Mouse (Mus musculus): Measurements from ENCODE around the gene Zbtb43. TPM values are rescaled to one million over a fixed set of nuclear protein-coding genes. Genes with fewer than 3 reads are reported as not detected.
A peak's percentile ranks its signal among the peaks of the same experiment; 100 is the strongest.

Gene Zbtb43
- polyA plus RNA-seq, 2 experiments = 13.6 to 19.0 TPM

DNA sequence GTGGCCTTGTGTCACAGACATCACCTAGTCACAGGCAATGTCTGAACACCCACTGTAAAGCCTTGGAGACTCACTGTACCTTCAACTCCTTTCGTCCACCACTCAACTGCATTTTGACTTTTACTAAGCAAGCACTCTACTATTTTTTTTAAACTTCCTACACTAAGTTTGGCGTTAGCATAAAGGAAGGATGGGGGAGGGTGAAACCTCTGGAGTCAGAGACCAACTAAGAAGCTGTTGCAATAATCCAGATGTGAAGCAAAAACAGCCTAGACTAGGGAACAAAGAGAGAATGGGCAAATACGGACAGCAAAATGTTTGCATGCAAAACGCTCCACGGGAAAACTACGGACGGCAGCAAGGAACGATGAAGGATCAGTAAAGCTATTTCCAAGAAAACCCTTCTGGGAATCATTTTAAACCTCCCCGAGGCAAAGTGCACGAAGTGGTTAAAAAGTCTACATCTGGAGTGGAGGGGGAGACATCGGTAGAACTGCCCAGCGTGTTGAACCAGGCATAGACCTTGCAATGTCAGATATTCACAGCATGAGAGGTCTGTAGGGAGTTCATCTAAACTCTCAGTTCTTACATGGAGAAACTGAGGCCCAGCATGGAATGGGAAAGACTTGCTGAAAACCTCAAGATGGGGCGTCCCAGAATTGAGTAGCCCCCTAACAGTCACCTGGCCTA, 38.1 kb downstream of the Zbtb43 start:
- Histone ChIP-seq H3K9me3 (ENCODE audit: control insufficient read depth, low read length) (no peaks in the 10 kb centered on the region), H3K36me3 (ENCODE audit: control insufficient read depth, insufficient read depth, low read length) (peaks cover 15% of the 10 kb centered on the region), H3K27me3 (ENCODE audit: control insufficient read depth, insufficient read depth, low read length) (no peaks in the 10 kb centered on the region), H3K27ac (replicated peaks; ENCODE audit: low read depth, low read length) (peak overlapping the region; percentile 68), H3K4me1 (ENCODE audit: control insufficient read depth, insufficient read depth, low read length) (peaks cover 13% of the 10 kb centered on the region), H3K9ac (ENCODE audit: low read depth, low read length, severe bottlenecking) (peak overlapping the region; percentile 93), H3K4me3 (replicated peaks; ENCODE audit: low read length) (peak overlapping the region; percentile 96), H3K4me2 (replicated peaks; ENCODE audit: low read depth, low read length, severe bottlenecking) (peak overlapping the region; percentile 86)
- 2% methylated on average over 13 of the region's 13 CpGs for WGBS
- no peak for TF ChIP-seq POLR2A (IDR thresholded peaks at IDR 0.05; ENCODE audit: borderline replicate concordance, extremely low read depth, insufficient read depth, insufficient read length)
- ATAC-seq (ENCODE audit: low FRiP score, low read depth) = no peak
- DNase-seq (ENCODE audit: low spot score) = peak; percentile 21

- 53% methylated on average over 6 of the region's 6 CpGs for WGBS
- Histone ChIP-seq H3K27me3 (ENCODE audit: control insufficient read depth, insufficient read depth, low read length) (no peaks in the 10 kb centered on the region), H3K4me1 (ENCODE audit: control insufficient read depth, insufficient read depth, low read length) (peaks cover 13% of the 10 kb centered on the region), H3K27ac (replicated peaks; ENCODE audit: low read depth, low read length) (0 out of 2 replicates have a peak overlapping the region, but pooled peaks have one; percentile 45), H3K4me3 (replicated peaks; ENCODE audit: low read length) (peak overlapping the region; percentile 96), H3K9me3 (ENCODE audit: control insufficient read depth, low read length) (no peaks in the 10 kb centered on the region), H3K36me3 (ENCODE audit: control insufficient read depth, insufficient read depth, low read length) (peaks cover 17% of the 10 kb centered on the region), H3K9ac (ENCODE audit: low read depth, low read length, severe bottlenecking) (peak overlapping the region; percentile 93; the same call in 1 of the 2 replicates), H3K4me2 (replicated peaks; ENCODE audit: low read depth, low read length, severe bottlenecking) (peak overlapping the region; percentile 86)
- ATAC-seq (ENCODE audit: low FRiP score, low read depth) = no peak
- no peak for DNase-seq (ENCODE audit: low spot score)
- no peak for TF ChIP-seq POLR2A (IDR thresholded peaks at IDR 0.05; ENCODE audit: borderline replicate concordance, extremely low read depth, insufficient read depth, insufficient read length)
Measured at GRCm38 (mm10) chr2:33429339-33429738, 39.0 kb downstream of the Zbtb43 start.

GRCm38 (mm10) chr2:33426640-33427398, 41.5 kb downstream of the Zbtb43 start:
- H3K27ac ChIP-seq (replicated peaks; ENCODE audit: low read depth, low read length) = no peak overlapping the region
- H3K27me3 ChIP-seq (ENCODE audit: control insufficient read depth, insufficient read depth, low read length) = no peaks in the 10 kb centered on the region
- no peak for DNase-seq (ENCODE audit: low spot score)
- no peak overlapping the region for H3K4me3 ChIP-seq (replicated peaks; ENCODE audit: low read length)
- H3K4me2 ChIP-seq (replicated peaks; ENCODE audit: low read depth, low read length, severe bottlenecking) = no peak overlapping the region
- H3K36me3 ChIP-seq (ENCODE audit: control insufficient read depth, insufficient read depth, low read length) = peaks cover 23% of the 10 kb centered on the region
- peaks cover 13% of the 10 kb centered on the region for H3K4me1 ChIP-seq (ENCODE audit: control insufficient read depth, insufficient read depth, low read length)
- no peak for ATAC-seq (ENCODE audit: low FRiP score, low read depth)
- H3K9me3 ChIP-seq (ENCODE audit: control insufficient read depth, low read length) = no peaks in the 10 kb centered on the region
- WGBS = 72% methylated on average over 10 of the region's 10 CpGs
- no peak for TF ChIP-seq POLR2A (IDR thresholded peaks at IDR 0.05; ENCODE audit: borderline replicate concordance, extremely low read depth, insufficient read depth, insufficient read length)
- H3K9ac ChIP-seq (ENCODE audit: low read depth, low read length, severe bottlenecking) = no peak overlapping the region

DNA sequence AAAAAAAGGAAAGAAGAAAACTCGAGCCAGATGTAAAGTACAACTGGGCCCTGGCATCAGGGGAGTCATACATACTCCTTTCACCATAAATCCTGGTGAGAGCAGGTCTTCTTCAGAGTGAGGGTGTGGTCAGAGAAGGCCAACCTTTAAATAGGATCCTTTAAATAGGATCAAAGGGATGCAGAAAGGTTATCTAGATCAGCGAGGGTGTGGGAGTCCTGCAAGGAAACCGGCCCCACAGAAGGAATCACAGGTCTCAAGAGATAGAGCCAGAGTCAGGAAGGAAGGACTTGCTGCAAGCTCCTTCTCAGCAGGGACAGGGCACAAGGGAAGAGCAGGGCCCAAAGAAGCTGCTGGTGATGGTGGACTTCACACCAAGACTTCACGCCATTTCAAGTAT, 50.9 kb downstream of the Zbtb43 start:
- no peak for ATAC-seq (ENCODE audit: low FRiP score, low read depth)
- no peak for TF ChIP-seq POLR2A (IDR thresholded peaks at IDR 0.05; ENCODE audit: borderline replicate concordance, extremely low read depth, insufficient read depth, insufficient read length)

DNA sequence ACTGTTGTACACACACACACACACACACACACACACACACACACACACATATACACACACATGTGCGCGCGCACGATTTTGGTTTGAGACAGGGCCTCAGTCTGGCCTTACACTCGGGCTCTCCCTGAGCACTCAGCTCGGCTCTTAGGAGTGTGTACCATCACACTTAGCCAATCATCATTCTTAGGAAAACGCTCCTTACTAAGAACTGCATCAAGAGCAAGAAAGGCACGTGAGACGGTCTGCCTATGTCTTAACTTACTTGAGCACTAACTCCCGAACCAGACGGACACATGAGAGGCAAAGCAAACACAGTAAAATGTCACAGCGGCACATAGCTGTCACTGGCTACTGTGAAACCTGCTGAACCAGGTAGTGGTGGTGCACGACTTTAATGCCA, 54.3 kb downstream of the Zbtb43 start:
- Histone ChIP-seq H3K27me3 (ENCODE audit: control insufficient read depth, insufficient read depth, low read length) (no peaks in the 10 kb centered on the region), H3K9me3 (ENCODE audit: control insufficient read depth, low read length) (no peaks in the 10 kb centered on the region), H3K9ac (ENCODE audit: low read depth, low read length, severe bottlenecking) (no peak overlapping the region), H3K4me1 (ENCODE audit: control insufficient read depth, insufficient read depth, low read length) (no peaks in the 10 kb centered on the region), H3K27ac (replicated peaks; ENCODE audit: low read depth, low read length) (no peak overlapping the region), H3K4me2 (replicated peaks; ENCODE audit: low read depth, low read length, severe bottlenecking) (no peak overlapping the region), H3K36me3 (ENCODE audit: control insufficient read depth, insufficient read depth, low read length) (peaks cover 48% of the 10 kb centered on the region), H3K4me3 (replicated peaks; ENCODE audit: low read length) (no peak overlapping the region)
- ATAC-seq (ENCODE audit: low FRiP score, low read depth) (no peak), DNase-seq (ENCODE audit: low spot score) (no peak)
- WGBS = 93% methylated on average over 13 of the region's 13 CpGs
- no peak for TF ChIP-seq POLR2A (IDR thresholded peaks at IDR 0.05; ENCODE audit: borderline replicate concordance, extremely low read depth, insufficient read depth, insufficient read length)

More for the DNA sequence above, 50.9 kb downstream of the Zbtb43 start:
- Histone ChIP-seq H3K4me1 (ENCODE audit: control insufficient read depth, insufficient read depth, low read length) (no peaks in the 10 kb centered on the region), H3K36me3 (ENCODE audit: control insufficient read depth, insufficient read depth, low read length) (peaks cover 28% of the 10 kb centered on the region), H3K27me3 (ENCODE audit: control insufficient read depth, insufficient read depth, low read length) (no peaks in the 10 kb centered on the region), H3K4me2 (replicated peaks; ENCODE audit: low read depth, low read length, severe bottlenecking) (no peak overlapping the region), H3K4me3 (replicated peaks; ENCODE audit: low read length) (no peak overlapping the region), H3K9ac (ENCODE audit: low read depth, low read length, severe bottlenecking) (no peak overlapping the region), H3K27ac (replicated peaks; ENCODE audit: low read depth, low read length) (no peak overlapping the region), H3K9me3 (ENCODE audit: control insufficient read depth, low read length) (no peaks in the 10 kb centered on the region)
- no peak for DNase-seq (ENCODE audit: low spot score)
- WGBS = 73% methylated on average over 4 of the region's 4 CpGs

Measured in limb, embryonic 14.5 days (tissue).